Mouse (Mus musculus) spleen, adult 2 months (tissue): ENCODE data around the gene Prex1. TPM values are rescaled to one million over a fixed set of nuclear protein-coding genes. Genes with fewer than 3 reads are reported as not detected.

ENCODE experiments used
- DNase-seq, 2 experiments: peaks; one replicate each; pipeline versions ENCODE4 v3.0.0 to v3.0.0-alpha.2; 2012 to 2021; ENCODE audit warnings: low spot score in 2 of 2, low read depth in 1 of 2
- H3K27ac ChIP-seq: fragments of 200-500 bp; 2 replicates; pipeline ENCODE4 v1.5.1; 2012; ENCODE audit warnings: low read length, inconsistent platforms; ENCODE audit not compliant: insufficient read depth
- H3K27me3 ChIP-seq: fragments of 200-500 bp; 2 replicates; pipeline ENCODE4 v1.6.1; 2012; ENCODE audit warnings: mild to moderate bottlenecking, moderate library complexity, low read length, inconsistent platforms; ENCODE audit not compliant: control insufficient read depth, insufficient read depth
- H3K36me3 ChIP-seq: fragments of 200-500 bp; 2 replicates; pipeline ENCODE4 v1.6.1; 2012; ENCODE audit warnings: mild to moderate bottlenecking, low read length, inconsistent platforms; ENCODE audit not compliant: control insufficient read depth, insufficient read depth
- H3K4me1 ChIP-seq: fragments of 200-500 bp; 2 replicates; pipeline ENCODE4 v1.6.1; 2011; ENCODE audit warnings: inconsistent platforms; ENCODE audit not compliant: control insufficient read depth, insufficient read depth, insufficient read length
- H3K4me3 ChIP-seq: fragments of 200-500 bp; 2 replicates; pipeline ENCODE4 v1.5.1; 2011; ENCODE audit warnings: mild to moderate bottlenecking, inconsistent platforms; ENCODE audit not compliant: insufficient read depth, insufficient read length; ENCODE audit errors: extremely low read depth
- CTCF ChIP-seq: fragments of 200-500 bp; IDR thresholded peaks from 2 replicates; pipeline ENCODE4 v1.5.1; 2011; ENCODE audit warnings: mild to moderate bottlenecking, inconsistent platforms; ENCODE audit not compliant: insufficient read depth, insufficient read length, insufficient replicate concordance; ENCODE audit errors: extremely low read depth
- POLR2A ChIP-seq: fragments of 200-500 bp; IDR thresholded peaks from 2 replicates; pipeline ENCODE4 v1.6.1; 2011; ENCODE audit warnings: low read depth, low read length, inconsistent platforms
- WGBS: fragments of 180-500 bp; shearing (Covaris S2); methylation state at CpG from one replicate; pipeline ENCODE4 v1.1.7; 2018; 5-methylcytosine and 5-hydroxymethylcytosine counted together
- polyA plus RNA-seq: library from polyadenylated mRNA; depleted of rRNA; stranded (reverse); fragments of >200 nt; gene quantifications from 2 replicates; pipeline ENCODE4 v1.2.3, GENCODE M21; 2012

The Prex1 gene
- polyA plus RNA-seq, 1 experiment = 123 TPM

GRCm38 (mm10) chr2:166665244-166665922 lies 48.2 kb downstream of the Prex1 start:
- Histone ChIP-seq H3K27ac (peak overlapping the region; percentile 54), H3K4me3 (no peak overlapping the region), H3K36me3 (no peaks in the 10 kb centered on the region), H3K4me1 (peaks cover 48% of the 10 kb centered on the region; the same call in 1 of the 2 replicates), H3K27me3 (no peaks in the 10 kb centered on the region)
- no peak for TF ChIP-seq POLR2A
- TF ChIP-seq CTCF = no peak
- WGBS = 42% methylated on average over 6 of the region's 6 CpGs
- no peak for DNase-seq

GRCm38 (mm10) chr2:166664506-166664905 lies 49.1 kb downstream of the Prex1 start:
- 76% methylated on average over 15 of the region's 15 CpGs for WGBS
- Histone ChIP-seq H3K27ac (peak overlapping the region; percentile 54), H3K4me3 (no peak overlapping the region), H3K4me1 (peaks cover 56% of the 10 kb centered on the region; the same call in 1 of the 2 replicates), H3K36me3 (no peaks in the 10 kb centered on the region), H3K27me3 (no peaks in the 10 kb centered on the region)
- DNase-seq = no peak
- TF ChIP-seq POLR2A = no peak
- TF ChIP-seq CTCF = no peak

GRCm38 (mm10) chr2:166663250-166663961 lies 50.2 kb downstream of the Prex1 start:
- WGBS = 85% methylated on average over 9 of the region's 9 CpGs
- TF ChIP-seq CTCF = no peak
- TF ChIP-seq POLR2A = no peak
- H3K4me1 ChIP-seq = peaks cover 59% of the 10 kb centered on the region; the same call in 1 of the 2 replicates
- H3K4me3 ChIP-seq = no peak overlapping the region
- no peak overlapping the region for H3K27ac ChIP-seq
- H3K36me3 ChIP-seq = no peaks in the 10 kb centered on the region
- DNase-seq = no peak
- H3K27me3 ChIP-seq = no peaks in the 10 kb centered on the region

DNA sequence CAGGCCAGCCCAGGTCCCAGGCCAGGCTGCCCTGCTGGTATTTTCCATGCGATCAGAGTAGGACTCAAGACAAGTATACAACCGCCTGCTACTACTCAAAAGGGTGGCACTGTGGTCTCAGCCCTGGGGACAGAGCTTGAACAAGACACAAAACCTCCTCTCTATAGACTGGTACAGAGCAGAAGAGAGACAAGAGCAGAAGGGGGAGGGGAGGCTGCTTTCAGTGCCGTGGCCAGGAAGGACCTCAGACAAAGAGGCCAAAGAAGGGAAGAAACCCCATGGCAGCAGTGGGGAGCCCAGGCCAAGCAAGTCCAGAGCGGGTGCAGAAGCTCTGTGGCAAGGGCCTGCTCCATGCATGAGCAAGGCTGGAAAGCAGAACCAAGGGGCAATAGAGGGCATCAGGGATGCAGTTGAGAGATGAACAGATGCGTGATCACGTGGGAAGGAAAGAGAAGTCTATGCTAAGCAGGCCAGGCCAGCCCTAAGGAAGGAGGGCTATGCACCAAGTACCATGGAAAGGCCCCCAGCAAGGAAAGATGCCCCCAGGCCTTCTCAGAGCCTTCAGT lies 51.0 kb downstream of the Prex1 start:
- Histone ChIP-seq H3K4me1 (peaks cover 64% of the 10 kb centered on the region; the same call in 1 of the 2 replicates), H3K27ac (no peak overlapping the region), H3K36me3 (no peaks in the 10 kb centered on the region), H3K27me3 (no peaks in the 10 kb centered on the region), H3K4me3 (no peak overlapping the region)
- WGBS = 53% methylated on average over 6 of the region's 6 CpGs
- TF ChIP-seq CTCF (no peak), POLR2A (no peak)
- DNase-seq = no peak

DNA sequence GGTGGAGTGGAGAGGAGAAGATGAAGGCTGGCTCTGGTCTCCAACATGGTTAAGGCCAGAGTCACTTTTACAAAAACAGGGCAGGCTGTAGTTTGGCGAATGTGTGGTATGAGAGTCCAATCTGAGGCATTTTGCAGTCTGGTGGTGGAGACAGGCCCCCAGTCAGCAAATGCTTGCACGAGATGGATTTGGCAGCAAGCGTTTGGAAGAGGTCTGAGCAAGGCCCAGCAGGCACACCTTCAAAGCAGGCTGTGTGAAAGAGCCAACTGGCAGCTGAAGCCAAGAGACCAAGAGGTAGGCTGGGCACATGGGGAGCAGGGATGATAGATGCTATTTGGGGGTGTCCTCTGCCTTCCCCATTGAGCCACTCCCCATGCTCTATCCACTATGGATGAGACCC lies 51.7 kb downstream of the Prex1 start:
- TF ChIP-seq CTCF (no peak), POLR2A (no peak)
- WGBS = 92% methylated on average over 3 of the region's 3 CpGs

DNA sequence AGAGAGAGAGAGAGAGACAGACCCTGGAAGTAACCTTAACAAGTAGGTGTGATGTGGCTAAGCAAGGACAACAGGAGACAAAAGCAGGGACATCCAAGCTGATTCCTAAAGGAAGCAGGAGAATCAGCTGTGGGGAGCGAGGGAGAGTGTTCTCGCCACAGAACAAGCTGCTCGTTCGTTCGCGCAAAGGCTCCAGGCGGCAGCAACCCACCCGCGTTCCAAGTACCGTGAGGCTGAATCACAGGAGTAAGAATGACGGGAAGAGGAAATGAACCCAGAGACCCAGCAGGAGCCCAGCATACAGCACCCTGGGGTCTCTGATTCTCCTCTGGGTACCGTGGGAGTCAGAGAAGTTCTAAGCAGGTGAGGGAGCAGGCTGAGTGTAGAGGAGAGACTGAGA lies 52.1 kb downstream of the Prex1 start:
- Histone ChIP-seq H3K27me3 (no peaks in the 10 kb centered on the region), H3K4me3 (no peak overlapping the region), H3K36me3 (no peaks in the 10 kb centered on the region), H3K27ac (no peak overlapping the region), H3K4me1 (peaks cover 65% of the 10 kb centered on the region; the same call in 1 of the 2 replicates)
- no peak for TF ChIP-seq CTCF
- no peak for TF ChIP-seq POLR2A
- no peak for DNase-seq
- WGBS = 91% methylated on average over 12 of the region's 12 CpGs

More for the DNA sequence above, 51.7 kb downstream of the Prex1 start:
- Histone ChIP-seq H3K4me3 (no peak overlapping the region), H3K27me3 (no peaks in the 10 kb centered on the region), H3K4me1 (peaks cover 63% of the 10 kb centered on the region; the same call in 1 of the 2 replicates), H3K36me3 (no peaks in the 10 kb centered on the region), H3K27ac (no peak overlapping the region)
- no peak for DNase-seq

- TF ChIP-seq CTCF (no peak), POLR2A (no peak)
- H3K27ac ChIP-seq = no peak overlapping the region
- no peaks in the 10 kb centered on the region for H3K36me3 ChIP-seq
- WGBS = 79% methylated on average over 3 of the region's 3 CpGs
- H3K4me1 ChIP-seq = peaks cover 78% of the 10 kb centered on the region
- DNase-seq = no peak
- no peaks in the 10 kb centered on the region for H3K27me3 ChIP-seq
- no peak overlapping the region for H3K4me3 ChIP-seq
These were observed 55.3 kb downstream of the Prex1 start for GRCm38 (mm10) chr2:166658380-166658779.
